Mouse (Mus musculus) heart, embryonic 14.5 days (tissue): ENCODE results near the gene C3. TPM values are rescaled to one million over a fixed set of nuclear protein-coding genes. Genes with fewer than 3 reads are reported as not detected.
A peak's percentile ranks its signal among the peaks of the same experiment; 100 is the strongest.

ENCODE experiments used
- ATAC-seq: fragments of 200-750 bp; cut with Nextera tagmentation; 2 replicates; pipeline ENCODE4 v1.8.0; 2017; ENCODE audit warnings: low read depth, moderate TSS enrichment; ENCODE audit not compliant: insufficient number of reproducible peaks, insufficient read depth, low FRiP score
- H3K27ac ChIP-seq, 2 experiments: fragments of 200-500 bp in 1 of 2; fragments of 300-500 bp in 1 of 2; sonication (generic) in 1 of 2; replicated peaks in 1 of 2; 2 replicates each; pipeline ENCODE4 v1.5.1; 2012 to 2014; ENCODE audit warnings: low read depth in 2 of 2, low read length in 2 of 2, control low read depth in 1 of 2, mild to moderate bottlenecking in 1 of 2, mixed read lengths in 1 of 2; ENCODE audit not compliant: control insufficient read depth in 1 of 2, insufficient read depth in 1 of 2
- H3K27me3 ChIP-seq: fragments of 300-500 bp; sonication (generic); 2 replicates; pipeline ENCODE4 v1.6.1; 2014; ENCODE audit warnings: mild to moderate bottlenecking, low read length, control low read depth; ENCODE audit not compliant: control insufficient read depth, insufficient read depth
- H3K36me3 ChIP-seq: fragments of 300-500 bp; sonication (generic); 2 replicates; pipeline ENCODE4 v1.6.1; 2014; ENCODE audit warnings: mild to moderate bottlenecking, control low read depth, low read length, mixed read lengths; ENCODE audit not compliant: control insufficient read depth, insufficient read depth
- H3K4me1 ChIP-seq, 2 experiments: fragments of 200-500 bp in 1 of 2; fragments of 300-500 bp in 1 of 2; sonication (generic) in 1 of 2; 2 replicates each; pipeline ENCODE4 v1.6.1; 2012 to 2014; ENCODE audit warnings: low read length in 2 of 2, control low read depth in 1 of 2, mixed read lengths in 1 of 2; ENCODE audit not compliant: control insufficient read depth in 2 of 2, insufficient read depth in 2 of 2
- H3K4me2 ChIP-seq: fragments of 300-500 bp; sonication (generic); 2 replicates; pipeline ENCODE4 v1.6.1; 2014; ENCODE audit warnings: mild to moderate bottlenecking, low read length
- H3K4me3 ChIP-seq, 2 experiments: fragments of 200-500 bp in 1 of 2; fragments of 300-500 bp in 1 of 2; sonication (generic) in 1 of 2; 2 replicates each; pipeline ENCODE4 v1.5.1; 2012 to 2014; ENCODE audit warnings: low read length in 2 of 2, mild to moderate bottlenecking in 2 of 2, control low read depth in 1 of 2, low read depth in 1 of 2, moderate library complexity in 1 of 2; ENCODE audit not compliant: control insufficient read depth in 1 of 2, insufficient read depth in 1 of 2
- H3K9ac ChIP-seq: fragments of 300-500 bp; sonication (generic); 2 replicates; pipeline ENCODE4 v1.6.1; 2014; ENCODE audit warnings: mild to moderate bottlenecking, low read length
- H3K9me3 ChIP-seq: fragments of 300-500 bp; sonication (generic); 2 replicates; pipeline ENCODE4 v1.6.1; 2016; ENCODE audit warnings: low read length, control low read depth; ENCODE audit not compliant: control insufficient read depth
- WGBS: fragments of 180-500 bp; shearing (Covaris S2); extraction: QIAGEN DNeasy Blood & Tissue Kit; methylation state at CpG from one replicate; pipeline ENCODE4 v1.1.7; 2014; 5-methylcytosine and 5-hydroxymethylcytosine counted together
- polyA plus RNA-seq: library from polyadenylated mRNA; unstranded; fragments of >200 nt; fragmentation: Nextera tagmentation; extraction: Ambion mirVana; gene quantifications from 2 replicates; pipeline ENCODE4 v1.2.1, GENCODE M21; 2014

C3 gene
- polyA plus RNA-seq, 1 experiment from 2014 or later: 0.74 TPM

DNA sequence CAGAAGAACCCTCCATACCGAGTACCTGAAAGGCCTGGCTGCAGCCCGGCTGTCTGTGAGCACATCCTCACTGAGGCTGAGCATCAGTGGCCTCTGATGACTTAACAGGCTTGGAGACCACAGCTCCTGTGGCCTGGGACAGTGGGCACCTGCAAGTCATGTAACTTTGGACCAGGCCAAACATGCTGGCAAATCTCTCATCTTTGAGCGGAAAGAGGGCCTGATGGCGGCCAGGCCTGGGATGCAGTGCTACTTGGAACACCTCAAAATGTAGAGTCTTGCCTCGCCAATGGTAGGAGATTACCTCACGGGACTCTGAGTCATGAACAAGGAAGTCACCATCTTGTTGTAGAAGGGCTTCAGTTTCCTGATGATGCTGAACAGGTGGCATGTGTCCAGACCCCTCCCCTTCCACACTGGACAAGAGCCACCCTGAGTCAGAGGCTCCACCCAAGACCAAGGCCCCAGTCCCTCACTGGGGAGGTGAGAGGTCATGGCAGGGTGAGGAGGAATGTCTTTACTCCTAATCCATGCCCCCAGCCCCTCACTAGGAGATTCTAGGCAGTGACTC, 39.7 kb upstream of the C3 start:
- Histone ChIP-seq H3K36me3 (peaks cover 14% of the 10 kb centered on the region), H3K9ac (no peak overlapping the region), H3K4me3 (no peak overlapping the region), H3K4me2 (no peak overlapping the region), H3K27ac (no peak overlapping the region), H3K9me3 (no peaks in the 10 kb centered on the region), H3K27me3 (no peaks in the 10 kb centered on the region), H3K4me1 (peaks cover 0 to 6% of the 10 kb centered on the region in 2 experiments; a peak in 1 of 4 replicates)
- no peak for ATAC-seq
- 77% methylated on average over 6 of the region's 6 CpGs for WGBS

- H3K27me3 ChIP-seq: no peaks in the 10 kb centered on the region
- peaks cover 0 to 6% of the 10 kb centered on the region in 2 experiments; a peak in 1 of 4 replicates for H3K4me1 ChIP-seq
- 28% methylated on average over 21 of the region's 22 CpGs for WGBS
- no peaks in the 10 kb centered on the region for H3K9me3 ChIP-seq
- H3K9ac ChIP-seq: peak overlapping the region; percentile 44; the same call in 1 of the 2 replicates
- no peak overlapping the region for H3K4me3 ChIP-seq
- H3K27ac ChIP-seq: no peak overlapping the region
- H3K4me2 ChIP-seq: peak overlapping the region; percentile 37
- peaks cover 38% of the 10 kb centered on the region for H3K36me3 ChIP-seq
- peak; percentile 53; the same call in 1 of the 2 replicates for ATAC-seq
These were observed 37.3 kb upstream of the C3 start for GRCm38 (mm10) chr17:57264972-57265945.

DNA sequence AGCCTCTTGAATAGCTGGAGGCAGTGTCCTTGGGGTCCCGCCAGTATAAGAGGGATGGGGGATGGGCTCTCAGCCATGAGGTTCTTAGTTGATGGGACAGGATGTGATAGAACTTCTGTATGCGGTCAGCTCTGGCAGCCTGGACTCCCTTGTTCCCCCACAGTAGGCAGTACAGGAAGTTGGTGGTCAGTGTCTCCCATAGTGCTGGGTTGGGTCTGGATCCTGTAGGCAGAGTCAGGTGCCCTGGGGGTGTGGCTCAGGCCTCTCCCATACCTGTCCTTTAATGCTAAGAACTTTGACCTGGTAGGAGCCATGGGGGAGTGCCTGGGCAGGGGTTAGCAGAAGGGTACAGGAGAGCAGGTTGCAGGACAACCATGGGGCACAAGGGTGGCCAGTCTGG, 36.2 kb upstream of the C3 start:
- WGBS: 64% methylated on average over 2 of the region's 2 CpGs
- Histone ChIP-seq H3K9me3 (no peaks in the 10 kb centered on the region), H3K4me3 (no peak overlapping the region), H3K4me1 (peaks cover 0 to 6% of the 10 kb centered on the region in 2 experiments; a peak in 1 of 4 replicates), H3K27ac (no peak overlapping the region), H3K9ac (no peak overlapping the region), H3K4me2 (no peak overlapping the region), H3K27me3 (no peaks in the 10 kb centered on the region), H3K36me3 (peaks cover 48% of the 10 kb centered on the region)
- no peak for ATAC-seq

DNA sequence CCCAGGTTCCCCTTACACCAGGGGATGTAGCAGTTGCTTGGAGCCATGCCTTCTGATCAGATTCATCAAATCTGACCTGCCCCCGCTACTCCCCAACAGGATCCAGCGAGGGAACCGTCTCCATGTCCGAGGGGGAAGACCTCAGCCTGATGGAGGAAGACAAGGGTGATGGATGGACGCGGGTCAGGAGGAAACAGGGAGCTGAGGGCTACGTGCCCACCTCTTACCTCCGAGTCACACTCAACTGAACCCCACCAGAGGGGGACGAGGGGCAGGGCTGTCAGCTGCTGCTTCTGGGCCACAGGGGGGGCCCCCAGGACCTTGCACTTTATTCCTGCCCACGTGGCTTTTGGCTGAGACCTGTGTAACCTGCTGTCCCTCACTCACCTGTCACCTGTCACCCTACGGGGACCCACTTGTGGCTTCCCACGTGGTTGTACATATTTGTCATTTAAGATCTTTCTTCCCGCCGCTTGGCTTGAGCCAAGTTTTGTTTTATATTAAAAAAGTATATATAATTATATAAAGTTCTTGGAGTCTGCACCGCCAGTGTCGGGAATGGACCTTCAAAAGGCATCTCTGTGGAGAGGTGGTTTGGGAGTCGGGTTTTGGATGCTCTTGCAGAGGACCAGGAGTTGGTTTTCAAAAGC, 35.1 kb upstream of the C3 start:
- H3K9me3 ChIP-seq: no peaks in the 10 kb centered on the region
- peaks cover 59% of the 10 kb centered on the region for H3K36me3 ChIP-seq
- H3K27ac ChIP-seq: no peak overlapping the region
- H3K4me2 ChIP-seq: no peak overlapping the region
- ATAC-seq: no peak
- peaks cover 0 to 6% of the 10 kb centered on the region in 2 experiments; a peak in 1 of 4 replicates for H3K4me1 ChIP-seq
- no peaks in the 10 kb centered on the region for H3K27me3 ChIP-seq
- H3K9ac ChIP-seq: no peak overlapping the region
- no peak overlapping the region for H3K4me3 ChIP-seq
- 87% methylated on average over 17 of the region's 17 CpGs for WGBS

DNA sequence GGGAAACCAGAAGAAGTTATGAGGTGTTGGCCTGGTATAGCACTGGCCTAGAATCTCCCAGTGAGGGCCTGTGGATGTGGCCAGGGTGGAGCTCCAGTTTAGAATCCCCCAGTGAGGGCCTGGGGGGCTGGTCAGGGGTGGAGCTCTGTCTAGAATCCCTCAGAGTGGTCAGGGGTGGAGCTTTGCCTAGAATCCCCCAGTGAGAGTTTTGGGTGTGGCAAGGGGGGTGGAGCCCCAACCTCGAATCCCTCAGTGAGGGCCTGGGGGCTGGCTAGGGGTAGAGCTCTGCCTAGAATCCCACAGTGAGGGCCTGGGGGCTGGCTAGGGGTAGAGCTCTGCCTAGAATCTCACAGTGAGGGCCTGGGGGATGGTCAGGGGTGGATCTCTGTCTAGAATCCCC, 33.9 kb upstream of the C3 start:
- WGBS: 33% methylated on average over 1 of the region's 1 CpGs
- Histone ChIP-seq H3K9me3 (no peaks in the 10 kb centered on the region), H3K4me2 (no peak overlapping the region), H3K27me3 (no peaks in the 10 kb centered on the region), H3K9ac (no peak overlapping the region), H3K36me3 (peaks cover 71% of the 10 kb centered on the region), H3K4me3 (no peak overlapping the region), H3K27ac (no peak overlapping the region), H3K4me1 (peaks cover 0 to 6% of the 10 kb centered on the region in 2 experiments; a peak in 1 of 4 replicates)
- ATAC-seq: no peak

- Histone ChIP-seq H3K9me3 (no peaks in the 10 kb centered on the region), H3K27ac (no peak overlapping the region), H3K9ac (no peak overlapping the region), H3K27me3 (no peaks in the 10 kb centered on the region), H3K4me2 (no peak overlapping the region), H3K4me1 (peaks cover 0 to 6% of the 10 kb centered on the region in 2 experiments; a peak in 1 of 4 replicates), H3K4me3 (no peak overlapping the region), H3K36me3 (peaks cover 76% of the 10 kb centered on the region)
- 82% methylated on average over 4 of the region's 4 CpGs for WGBS
- no peak for ATAC-seq
These were observed 33.4 kb upstream of the C3 start for GRCm38 (mm10) chr17:57261286-57261685.

DNA sequence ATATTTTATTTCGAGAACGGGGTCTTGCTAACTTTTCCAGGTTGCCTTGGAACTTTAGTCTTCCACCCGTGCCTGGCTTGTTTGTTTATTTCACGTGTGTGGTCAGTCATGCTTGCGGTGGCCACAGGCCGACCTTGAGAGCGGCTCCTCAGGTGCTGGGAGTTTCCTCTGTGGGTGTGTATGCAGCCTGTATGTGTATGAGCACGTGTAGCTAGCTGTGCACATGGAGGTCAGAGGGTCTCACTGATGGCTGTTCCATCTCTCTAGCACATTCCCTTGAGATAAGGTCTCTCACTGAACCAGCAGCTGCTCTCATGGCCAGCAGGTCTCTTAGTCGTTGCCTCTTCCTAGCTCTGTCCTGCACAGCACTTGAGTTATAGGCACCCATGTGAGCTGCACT, 32.4 kb upstream of the C3 start:
- Histone ChIP-seq H3K4me1 (peaks cover 0 to 6% of the 10 kb centered on the region in 2 experiments; a peak in 1 of 4 replicates), H3K36me3 (peaks cover 86% of the 10 kb centered on the region), H3K4me3 (no peak overlapping the region), H3K4me2 (no peak overlapping the region), H3K27ac (no peak overlapping the region), H3K9ac (no peak overlapping the region), H3K27me3 (no peaks in the 10 kb centered on the region), H3K9me3 (no peaks in the 10 kb centered on the region)
- no peak for ATAC-seq
- WGBS: 72% methylated on average over 9 of the region's 9 CpGs
